Mouse (Mus musculus) heart, postnatal 36 days (tissue): ENCODE data around the gene Oser1. TPM values are rescaled to one million over a fixed set of nuclear protein-coding genes. Genes with fewer than 3 reads are reported as not detected.
"Not testable (repeated sequence)": the region's sequence is repeated elsewhere in the genome, so short reads cannot be mapped to it uniquely, and the experiment has no call there.

Source experiments
- DNase-seq, 2 experiments: peaks; one replicate each; pipeline ENCODE4 v3.0.0; 2021 to 2022
- intact Hi-C: fragments of 180-260 bp; cut with DNase I; formaldehyde crosslinking; loops from one replicate; pipeline ENCODE4 v1.15.1; 2025
- total RNA-seq, 2 experiments: library from RNA; stranded (reverse); gene quantifications; 2 replicates each; pipeline ENCODE4 v1.2.3; 2021

Oser1 gene
- 10 to 100 TPM; 21.9 TPM for total RNA-seq

- intact Hi-C loops, result no loop called here
- DNase-seq, result no peak
These were observed at the start of gene Oser1 for GRCm38 (mm10) chr2:163424597-163424996. Oser1 (minus strand) TSS chr2:163424697.

- intact Hi-C loops, result loop anchor here (1.0 kb wide), 1 partner anchor 52 kb away; no protein-coding TSS in a partner anchor
- peak; percentile 94 to 95 for DNase-seq
These were observed 48.0 kb upstream of the Oser1 start, which contains the start of gene Fitm2 for GRCm38 (mm10) chr2:163472466-163472851. Fitm2 (minus strand) TSS chr2:163472629.

- no peak for DNase-seq
- intact Hi-C loops, result loop anchor here (1.0 kb wide), 1 partner anchor 52 kb away; no protein-coding TSS in a partner anchor
These were observed 47.4 kb upstream of the Oser1 start for GRCm38 (mm10) chr2:163471710-163472465.

- intact Hi-C loops, result no loop called here
- peak in 1 of 2 experiments; percentile 37 for DNase-seq
These were observed 46.6 kb upstream of the Oser1 start for GRCm38 (mm10) chr2:163471136-163471535.

DNA sequence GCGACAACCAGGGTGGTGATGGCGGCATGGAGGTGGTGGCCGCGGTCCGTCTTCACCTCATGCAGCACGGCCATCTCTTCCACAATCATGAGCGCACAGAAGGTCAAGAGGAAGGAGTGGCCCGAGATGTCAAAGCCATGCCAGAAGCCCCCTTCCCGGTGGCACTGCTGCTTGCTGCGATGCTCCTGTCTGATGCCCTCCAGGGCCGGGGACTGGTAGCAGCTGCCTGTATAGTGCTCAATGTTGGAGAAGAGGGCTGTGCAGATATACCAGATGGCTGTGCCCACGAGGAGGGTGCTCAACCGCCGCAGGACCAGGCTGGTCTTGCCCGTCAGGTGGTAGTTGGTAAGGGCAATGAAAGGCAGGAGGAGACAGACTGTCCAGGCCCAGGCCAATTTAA is 45.2 kb upstream of the Oser1 start:
- intact Hi-C loops, result no loop called here
- no peak for DNase-seq

- intact Hi-C loops, result no loop called here
- no peak for DNase-seq
These were observed 44.4 kb upstream of the Oser1 start for GRCm38 (mm10) chr2:163468866-163469265.

DNA sequence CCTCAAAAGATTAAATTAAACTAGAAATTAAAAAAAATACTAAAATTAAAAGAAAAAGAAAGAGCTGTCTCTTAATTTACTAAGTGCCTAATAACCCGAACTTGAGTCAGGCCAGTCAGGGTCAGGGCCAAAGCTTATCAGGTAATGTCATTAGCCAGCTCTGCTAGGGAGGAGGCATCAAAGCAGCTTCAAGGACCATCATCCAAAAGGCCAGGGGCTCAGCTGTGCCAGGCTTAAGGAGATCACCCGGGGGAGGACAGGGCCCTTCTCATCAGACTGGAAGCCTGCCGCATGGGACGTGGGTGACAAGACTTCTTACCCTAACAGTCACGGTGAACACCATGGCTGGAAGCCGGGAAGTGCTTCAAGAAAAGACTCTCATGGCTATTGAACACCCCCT is 43.1 kb upstream of the Oser1 start:
- no peak for DNase-seq

GRCm38 (mm10) chr2:163466771-163467170 is 42.3 kb upstream of the Oser1 start:
- DNase-seq, result no peak
- intact Hi-C loops, result no loop called here

More for the DNA sequence above, 43.1 kb upstream of the Oser1 start:
- intact Hi-C loops, result no loop called here

DNA sequence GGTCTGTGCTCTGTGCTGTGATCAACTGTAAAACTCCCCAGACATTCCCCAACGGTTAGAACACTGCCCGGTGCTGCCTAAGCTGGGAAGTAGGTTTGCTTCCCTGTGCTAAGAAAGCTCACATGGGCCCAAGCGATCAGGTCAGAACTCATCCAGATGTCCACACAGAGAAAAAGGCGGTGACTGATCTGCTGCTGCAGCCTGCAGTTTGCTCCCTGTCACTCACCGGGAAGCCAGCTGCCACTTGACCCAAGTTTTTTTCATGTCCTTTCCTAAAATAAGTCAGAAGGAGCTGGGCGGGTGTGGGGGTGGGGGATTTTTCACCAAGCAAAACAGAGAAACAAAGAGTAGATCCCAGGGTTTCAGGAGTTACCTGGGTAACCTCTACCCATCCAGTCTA is 40.1 kb upstream of the Oser1 start:
- no peak for DNase-seq
- intact Hi-C loops, result no loop called here

DNA sequence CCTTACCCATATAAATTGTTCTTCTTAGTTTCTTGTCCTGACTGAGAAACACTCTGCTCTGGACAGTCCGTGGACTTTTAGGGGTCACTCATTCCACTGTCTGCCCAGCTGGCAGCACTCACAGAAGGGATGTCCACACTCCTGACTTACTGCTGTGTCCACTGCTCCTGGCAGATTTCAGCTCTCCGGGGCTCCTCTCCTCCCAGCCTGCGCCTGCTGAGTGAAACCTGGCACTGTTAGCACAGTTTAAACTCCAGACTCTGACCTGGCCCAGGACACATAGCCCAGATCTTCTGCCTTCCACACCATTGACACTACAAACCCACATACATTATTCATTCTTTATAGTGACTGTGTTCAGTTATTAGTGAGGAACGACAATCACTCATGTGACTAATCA is 39.5 kb upstream of the Oser1 start:
- intact Hi-C loops, result no loop called here
- no peak for DNase-seq

DNA sequence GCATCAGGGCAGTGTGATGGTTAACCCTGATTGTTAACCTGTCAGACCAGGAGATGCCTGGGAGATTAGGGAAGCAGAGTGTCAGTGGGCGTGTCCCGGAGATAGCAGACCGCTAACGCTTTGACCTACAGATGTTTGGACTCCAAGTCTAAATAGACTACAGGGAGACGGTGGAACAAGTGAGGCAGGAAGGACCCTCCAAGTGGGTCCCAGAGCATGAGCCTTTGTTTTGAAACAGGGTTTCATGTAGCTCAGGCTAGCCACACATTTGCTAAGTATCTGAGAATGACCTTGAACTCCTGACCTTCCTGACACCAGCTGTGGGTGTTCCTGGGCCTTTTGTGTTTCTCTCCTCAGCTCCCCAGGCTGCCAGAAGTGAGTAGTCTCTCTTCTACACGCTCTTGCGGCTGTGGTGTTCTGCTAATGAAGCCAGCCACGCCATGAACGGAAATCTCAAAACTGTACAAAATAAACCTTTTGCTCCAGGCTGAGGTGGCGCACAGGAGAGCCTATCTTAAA is 38.8 kb upstream of the Oser1 start:
- DNase-seq, result no peak
- intact Hi-C loops, result no loop called here

GRCm38 (mm10) chr2:163462801-163463200 is 38.3 kb upstream of the Oser1 start:
- DNase-seq, result no peak
- intact Hi-C loops, result no loop called here

DNA sequence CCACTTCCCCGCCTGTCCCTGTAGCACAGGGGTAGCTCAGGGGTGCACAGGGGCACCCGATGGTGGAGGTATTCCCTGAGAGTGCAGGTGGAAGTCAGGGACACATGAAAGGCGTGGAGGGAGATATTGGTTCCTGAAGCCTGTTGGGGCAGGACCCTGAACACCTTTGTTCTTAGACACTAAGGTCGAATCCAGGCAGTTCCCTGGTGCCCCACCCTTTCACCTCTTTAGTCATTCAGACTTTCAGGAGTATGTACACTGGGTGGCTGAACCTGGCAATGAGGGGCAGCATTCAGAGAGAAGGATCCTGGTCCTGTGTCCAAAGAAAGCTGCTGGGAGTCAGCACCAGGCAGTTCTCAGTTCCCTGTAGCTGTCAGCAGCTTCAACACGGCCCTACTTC is 37.9 kb upstream of the Oser1 start:
- DNase-seq, result no peak
- intact Hi-C loops, result no loop called here

GRCm38 (mm10) chr2:163461307-163461706 is 36.8 kb upstream of the Oser1 start:
- intact Hi-C loops, DNase-seq: not testable (repeated sequence)

- intact Hi-C loops, result no loop called here
- no peak for DNase-seq
These were observed 36.1 kb upstream of the Oser1 start for GRCm38 (mm10) chr2:163460622-163461021.

DNA sequence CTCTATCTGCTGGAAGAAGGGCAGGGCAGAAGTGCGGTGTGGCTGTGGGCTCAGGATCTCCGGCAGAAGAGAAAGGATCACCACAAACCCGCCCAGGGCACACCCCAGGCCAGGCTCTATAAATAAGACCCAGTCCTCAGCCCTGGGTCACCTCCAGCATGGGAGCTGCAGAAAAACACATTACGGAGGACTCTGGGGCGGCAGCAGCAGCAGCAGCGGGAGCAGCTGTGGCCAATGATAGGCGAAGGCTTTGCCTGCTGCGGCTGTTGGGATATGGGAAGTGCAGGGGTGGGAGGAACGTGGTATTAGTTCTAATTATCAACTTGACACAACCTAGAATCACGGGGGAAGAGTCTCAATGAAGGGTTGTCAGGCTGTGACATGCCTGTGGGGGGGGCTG is 34.9 kb upstream of the Oser1 start:
- no peak for DNase-seq
- intact Hi-C loops, result no loop called here

DNA sequence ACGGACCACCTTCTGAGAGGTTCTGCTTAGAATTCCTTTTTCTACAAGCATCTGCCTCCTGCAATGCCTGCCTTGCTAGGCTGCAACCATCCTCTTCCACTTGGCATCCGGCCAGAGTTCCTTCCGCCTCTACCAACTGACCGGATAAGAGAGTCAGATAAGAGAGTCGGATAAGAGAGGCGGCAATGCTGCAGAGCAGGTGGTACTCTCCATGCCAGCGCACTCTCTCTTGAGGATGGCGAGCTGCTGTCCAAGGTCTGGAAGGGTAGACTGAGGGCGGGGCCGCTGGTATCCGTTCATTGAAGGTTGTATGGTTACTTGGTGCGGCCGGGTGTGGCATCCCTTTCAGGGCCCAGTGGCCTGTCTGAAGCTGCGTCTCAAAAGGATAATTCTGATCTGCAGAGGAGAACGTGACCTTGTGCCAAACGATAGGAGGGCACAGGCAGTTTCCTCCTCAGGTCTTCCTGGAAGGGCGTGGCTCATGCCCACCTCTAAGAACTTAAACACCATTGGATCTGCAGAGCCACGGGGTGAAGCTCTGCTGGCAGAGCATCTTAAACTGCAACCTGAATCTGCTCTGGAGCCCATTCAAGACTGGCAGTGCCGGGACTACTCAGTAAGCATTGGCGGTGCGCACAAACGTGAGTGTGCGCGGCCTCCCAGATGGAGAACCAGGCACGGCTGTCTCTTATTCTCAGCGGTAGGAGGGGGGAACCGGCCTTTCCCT is 34.2 kb upstream of the Oser1 start:
- DNase-seq, result no peak
- intact Hi-C loops, result no loop called here

- intact Hi-C loops, result no loop called here
- no peak for DNase-seq
These were observed 28.9 kb upstream of the Oser1 start for GRCm38 (mm10) chr2:163453378-163453777.

GRCm38 (mm10) chr2:163452738-163453137 is 28.2 kb upstream of the Oser1 start:
- intact Hi-C loops, result no loop called here

GRCm38 (mm10) chr2:163450668-163451295 is 26.3 kb upstream of the Oser1 start:
- DNase-seq, result no peak
- intact Hi-C loops, result no loop called here

More at GRCm38 (mm10) chr2:163452738-163453137, 28.2 kb upstream of the Oser1 start:
- no peak for DNase-seq

DNA sequence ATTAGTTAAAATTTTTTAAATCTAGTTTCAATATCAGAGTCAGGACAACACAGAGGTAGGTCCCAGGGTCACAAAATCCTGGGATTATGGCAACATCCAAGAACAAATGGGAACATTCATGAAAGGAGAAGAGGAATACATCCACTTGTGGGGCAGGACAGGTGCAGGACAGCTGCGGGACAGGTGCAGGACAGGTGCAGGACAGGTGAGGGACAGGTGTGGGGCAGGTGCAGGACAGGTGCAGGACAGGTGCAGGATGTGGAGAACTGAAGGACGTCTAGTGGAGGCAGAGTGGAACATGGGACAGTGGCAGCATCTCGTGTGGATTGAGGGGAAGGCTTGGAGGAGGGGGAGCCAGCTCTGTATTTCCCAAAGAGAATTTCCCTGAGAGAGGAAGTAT is 24.8 kb upstream of the Oser1 start:
- DNase-seq, result no peak
- intact Hi-C loops, result no loop called here
